Mouse (Mus musculus): ENCODE results near the gene Pum1. TPM values are rescaled to one million over a fixed set of nuclear protein-coding genes. Genes with fewer than 3 reads are reported as not detected.

Pum1 gene
- polyA plus RNA-seq (2012; rRNA removed), result 42.2 and 45.9 TPM in 2 replicates

DNA sequence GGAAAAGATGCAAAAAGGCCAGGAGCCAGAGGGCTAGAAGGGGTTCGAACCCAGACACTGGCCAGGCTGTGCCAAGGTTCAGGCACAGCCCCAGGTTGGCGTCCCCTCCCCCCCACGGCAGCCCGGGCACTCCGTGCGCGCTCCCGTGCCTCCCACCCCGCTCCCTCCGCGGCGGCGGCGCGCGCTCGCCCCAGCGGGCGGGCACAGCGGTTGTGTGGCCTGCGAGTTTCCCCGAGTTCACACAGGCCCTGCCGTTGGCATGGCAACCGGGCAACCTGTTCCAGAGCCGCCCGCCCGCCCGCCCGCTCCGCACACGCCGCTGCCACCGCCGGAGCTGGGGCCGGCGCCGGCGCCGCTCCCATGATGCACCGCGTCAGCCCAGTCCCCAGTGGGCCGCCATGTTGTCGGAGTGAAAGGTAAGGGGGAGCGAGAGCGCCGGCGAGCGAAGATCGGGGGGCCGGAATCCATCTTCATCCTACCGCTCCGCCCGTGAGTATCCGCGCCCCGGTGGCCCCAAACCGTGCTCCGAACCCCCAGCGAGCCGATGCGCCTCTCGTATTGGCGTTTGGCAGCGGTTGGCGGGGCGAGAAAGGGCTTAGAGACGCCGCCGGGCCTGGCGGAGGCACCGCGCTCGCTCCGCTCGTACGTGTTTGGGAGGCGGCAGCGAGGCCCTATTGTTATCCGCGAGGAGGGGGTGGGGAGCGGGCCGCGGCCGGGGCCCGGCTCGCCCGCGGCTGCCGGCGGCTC is at the start of gene Pum1:
TSS of gene Pum1 (plus strand) at position 343 of the 747 bp plus-strand sequence.

DNA sequence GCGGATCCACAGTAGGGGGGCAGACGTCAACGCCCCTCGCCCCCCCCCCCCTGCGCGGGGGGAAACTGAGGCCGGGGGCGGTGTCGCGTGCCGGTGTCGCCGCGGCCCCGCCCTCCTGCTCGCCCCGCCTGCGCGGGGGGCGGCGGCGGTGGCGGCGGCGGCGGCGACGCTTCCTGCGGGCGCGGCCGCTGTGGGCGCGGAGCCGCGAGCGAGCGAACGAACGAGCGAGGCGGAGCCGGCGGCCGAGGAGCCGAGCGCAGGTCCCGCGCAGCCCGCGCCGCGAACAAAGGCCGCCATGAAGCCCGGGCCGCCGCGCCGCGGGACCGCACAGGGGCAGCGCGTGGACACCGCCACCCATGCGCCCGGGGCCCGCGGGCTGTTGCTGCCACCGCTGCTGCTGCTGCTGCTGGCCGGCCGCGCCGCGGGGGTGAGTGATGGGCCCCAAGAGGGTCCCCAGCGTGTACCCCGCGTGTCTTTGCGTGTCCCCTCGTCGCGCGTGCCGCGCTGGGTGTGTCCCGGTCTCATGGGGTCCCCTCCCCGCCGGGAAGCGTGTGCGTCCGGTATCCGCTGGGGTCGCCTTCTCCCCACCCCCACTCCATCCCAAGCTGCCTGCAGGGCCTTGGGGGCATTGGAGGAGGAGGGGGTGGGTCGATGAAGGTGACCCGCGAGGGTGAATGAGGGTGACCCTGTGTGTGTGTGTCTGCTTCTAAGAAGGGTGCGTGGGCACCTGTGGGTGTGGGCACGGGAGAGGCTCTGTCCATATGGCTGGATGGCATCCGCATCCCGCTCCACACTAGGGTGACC is 129.5 kb downstream of the Pum1 start, which contains the start of gene Sdc3:
TSS of gene Sdc3 (plus strand) at position 162 of the 804 bp plus-strand sequence.

Other genes with a start within 250 kb of the Pum1 start
- gene Nkain1, start 89.1 kb upstream of the Pum1 start, polyA plus RNA-seq (2012; rRNA removed), result 23.3 and 29.6 TPM in 2 replicates
- 38.3 TPM in 2 replicates for gene Sdc3, start 129.2 kb downstream of the Pum1 start, polyA plus RNA-seq (2012; rRNA removed)
- gene Laptm5, start 249.8 kb downstream of the Pum1 start, polyA plus RNA-seq (2012; rRNA removed), result 51.4 and 55.1 TPM in 2 replicates